Mouse (Mus musculus): ENCODE data around the gene Zbtb37.

The Zbtb37 gene

DNA sequence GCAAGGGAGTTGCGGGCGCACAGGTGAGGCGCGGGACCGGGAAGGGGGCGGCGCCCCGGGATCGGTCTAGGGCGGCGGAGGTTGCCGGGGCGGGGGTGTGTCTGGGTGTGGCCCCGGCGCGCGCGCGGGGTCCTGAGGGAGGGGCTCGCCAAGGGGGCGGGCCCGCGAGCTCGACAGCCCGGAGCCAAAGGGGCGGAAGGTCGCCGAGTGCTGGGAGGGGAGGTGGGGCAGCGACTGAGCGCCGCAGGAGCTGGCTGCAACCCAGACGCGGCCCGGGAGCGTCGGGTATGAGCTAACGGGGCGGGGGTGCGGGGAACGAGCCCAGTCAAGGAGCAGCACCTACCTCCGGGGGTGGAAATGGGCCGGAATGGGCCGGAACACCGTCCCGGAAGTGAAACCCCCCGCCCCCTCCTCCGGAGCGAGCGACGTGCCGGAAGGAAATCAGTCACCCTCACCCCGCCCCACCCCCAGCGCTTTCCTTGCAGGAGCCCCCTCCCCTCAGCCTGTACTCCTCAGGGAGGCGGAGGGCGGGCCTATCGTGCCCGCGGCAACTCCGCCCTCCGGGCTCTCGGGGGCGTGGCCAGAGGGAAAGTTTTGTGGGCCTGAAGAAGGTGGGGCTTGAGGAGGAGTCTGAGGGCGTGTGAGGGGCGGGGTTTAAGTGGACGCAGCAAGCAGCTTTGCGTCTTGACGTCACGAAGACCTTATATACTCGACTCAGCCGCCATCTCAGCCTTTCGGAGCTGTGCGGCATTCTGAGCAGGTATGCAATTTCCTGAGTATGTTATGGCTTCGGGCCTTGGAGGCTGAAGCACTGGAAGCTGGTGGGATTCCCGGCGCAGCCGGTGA lies at the start of gene Zbtb37:
Zbtb37 (minus strand) TSS at position 415 of the 846 bp plus-strand sequence.
- TF ChIP-seq GATA4 (IDR thresholded peaks at IDR 0.05; ENCODE audit: insufficient replicate concordance, low read length), result peak; percentile 9; the same call in 1 of the 2 replicates

GRCm38 (mm10) chr1:161077243-161077642 lies 42.6 kb upstream of the Zbtb37 start:
- no peak for TF ChIP-seq GATA4 (IDR thresholded peaks at IDR 0.05; ENCODE audit: insufficient replicate concordance, low read length)

DNA sequence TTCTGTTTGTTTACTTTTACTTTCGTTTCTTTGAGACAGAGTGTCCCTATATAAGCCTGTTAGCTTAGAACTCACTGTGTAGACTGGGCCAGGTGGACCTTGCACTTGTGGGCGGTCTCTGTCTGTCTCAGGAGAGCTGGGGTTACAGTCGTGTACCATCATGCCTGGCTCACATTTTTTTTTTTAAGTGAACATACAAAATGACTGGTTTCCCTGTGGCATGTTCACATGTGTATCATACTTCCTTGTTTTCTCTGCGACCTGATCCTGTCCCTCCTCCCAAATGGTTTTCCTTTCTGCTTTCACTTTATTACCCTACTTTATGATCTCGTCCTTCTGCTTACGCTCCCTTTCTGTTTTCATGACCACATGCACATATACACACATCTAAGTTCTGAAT lies 41.6 kb upstream of the Zbtb37 start:
- no peak for TF ChIP-seq GATA4 (IDR thresholded peaks at IDR 0.05; ENCODE audit: insufficient replicate concordance, low read length)

DNA sequence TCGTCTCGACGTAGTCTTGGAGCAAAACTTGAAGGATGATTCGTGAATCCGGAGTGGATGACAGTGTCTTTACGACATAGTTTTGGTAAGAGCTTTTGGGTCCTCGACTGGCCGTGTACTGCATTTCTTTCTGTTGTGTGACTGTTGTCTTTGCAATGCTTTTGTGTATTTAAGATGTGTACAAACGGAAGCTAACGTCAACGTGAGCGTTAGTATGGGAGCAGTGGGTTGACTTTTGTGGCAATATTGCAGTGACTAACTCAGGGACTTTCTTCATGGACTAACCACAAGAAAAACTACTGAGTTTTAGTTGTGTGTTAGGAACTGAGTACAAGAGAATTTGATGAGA lies 36.6 kb upstream of the Zbtb37 start:
- no peak for TF ChIP-seq GATA4 (IDR thresholded peaks at IDR 0.05; ENCODE audit: insufficient replicate concordance, low read length)

DNA sequence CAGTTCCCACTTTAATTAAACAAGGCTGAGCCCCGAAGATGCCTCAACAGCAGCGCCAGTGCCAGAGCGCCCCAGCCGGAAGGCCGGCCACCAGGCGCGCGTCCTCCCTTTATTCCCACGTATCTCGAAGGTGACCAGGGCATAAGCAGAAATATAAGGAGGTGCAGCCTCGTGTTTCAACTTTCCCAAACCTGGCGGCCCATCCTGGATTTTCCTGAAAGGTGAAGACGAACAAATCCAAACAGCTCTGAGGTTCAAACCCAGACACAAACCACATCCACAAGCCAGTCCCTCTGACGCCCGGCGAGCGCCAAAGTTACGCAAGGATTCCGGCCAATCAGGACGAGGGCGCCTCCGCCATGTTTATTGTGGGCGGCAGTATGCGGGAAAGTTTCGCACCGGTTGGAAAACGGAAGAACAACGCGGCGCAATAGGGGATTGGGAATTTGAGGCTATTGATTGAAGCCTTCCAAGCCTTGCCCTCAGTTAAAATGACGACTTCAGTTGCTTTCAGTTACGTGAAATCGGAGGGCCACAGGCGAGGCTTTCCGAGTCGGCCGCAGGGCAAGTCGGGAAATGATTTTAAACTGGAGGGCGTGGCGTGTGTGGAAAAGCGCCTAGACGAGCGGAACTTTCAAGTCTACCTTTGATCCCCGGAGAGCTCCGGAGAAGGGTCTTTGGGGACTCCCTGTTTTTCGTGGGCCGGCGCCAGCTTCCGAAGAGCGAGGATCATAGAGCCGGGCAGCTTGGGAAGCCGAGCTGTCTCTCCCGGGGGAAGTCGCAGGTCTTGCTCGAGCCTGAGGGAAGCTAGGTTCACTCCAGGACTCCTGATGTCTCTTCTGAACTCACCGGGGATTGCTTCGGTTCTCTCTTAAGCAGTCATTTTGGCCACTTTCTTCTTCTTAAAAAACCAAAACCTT lies 36.0 kb upstream of the Zbtb37 start, which contains the start of the genes Dars2 and Cenpl:
Dars2 (minus strand) TSS at position 307 of the 920 bp plus-strand sequence.
Cenpl (plus strand) TSS at position 362 of the 920 bp plus-strand sequence.
- peak; percentile 13; the same call in 1 of the 2 replicates for TF ChIP-seq GATA4 (IDR thresholded peaks at IDR 0.05; ENCODE audit: insufficient replicate concordance, low read length)

GRCm38 (mm10) chr1:161063351-161063750 lies 28.7 kb upstream of the Zbtb37 start:
- TF ChIP-seq GATA4 (IDR thresholded peaks at IDR 0.05; ENCODE audit: insufficient replicate concordance, low read length), result no peak

GRCm38 (mm10) chr1:161057164-161057563 lies 22.5 kb upstream of the Zbtb37 start:
- TF ChIP-seq GATA4 (IDR thresholded peaks at IDR 0.05; ENCODE audit: insufficient replicate concordance, low read length), result no peak

DNA sequence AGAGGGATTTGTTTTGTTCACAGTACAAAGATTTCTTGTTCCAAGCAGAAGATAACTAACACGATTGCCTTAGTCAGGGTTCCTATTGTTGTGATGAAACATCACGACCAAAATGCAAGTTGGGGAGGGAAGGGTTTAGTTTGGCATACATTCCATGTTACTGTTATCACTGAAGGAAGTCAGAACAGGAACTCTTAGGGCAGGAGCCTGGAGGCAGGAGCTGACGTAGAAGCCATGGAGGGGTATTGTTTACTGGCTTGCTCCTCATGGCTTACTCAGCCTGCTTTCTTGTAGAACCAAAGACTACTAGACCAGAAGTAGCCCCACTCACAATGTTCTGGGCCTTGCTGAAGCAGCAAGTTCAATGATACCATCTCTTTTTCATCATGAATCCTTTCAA lies 12.3 kb upstream of the Zbtb37 start:
- no peak for TF ChIP-seq GATA4 (IDR thresholded peaks at IDR 0.05; ENCODE audit: insufficient replicate concordance, low read length)

DNA sequence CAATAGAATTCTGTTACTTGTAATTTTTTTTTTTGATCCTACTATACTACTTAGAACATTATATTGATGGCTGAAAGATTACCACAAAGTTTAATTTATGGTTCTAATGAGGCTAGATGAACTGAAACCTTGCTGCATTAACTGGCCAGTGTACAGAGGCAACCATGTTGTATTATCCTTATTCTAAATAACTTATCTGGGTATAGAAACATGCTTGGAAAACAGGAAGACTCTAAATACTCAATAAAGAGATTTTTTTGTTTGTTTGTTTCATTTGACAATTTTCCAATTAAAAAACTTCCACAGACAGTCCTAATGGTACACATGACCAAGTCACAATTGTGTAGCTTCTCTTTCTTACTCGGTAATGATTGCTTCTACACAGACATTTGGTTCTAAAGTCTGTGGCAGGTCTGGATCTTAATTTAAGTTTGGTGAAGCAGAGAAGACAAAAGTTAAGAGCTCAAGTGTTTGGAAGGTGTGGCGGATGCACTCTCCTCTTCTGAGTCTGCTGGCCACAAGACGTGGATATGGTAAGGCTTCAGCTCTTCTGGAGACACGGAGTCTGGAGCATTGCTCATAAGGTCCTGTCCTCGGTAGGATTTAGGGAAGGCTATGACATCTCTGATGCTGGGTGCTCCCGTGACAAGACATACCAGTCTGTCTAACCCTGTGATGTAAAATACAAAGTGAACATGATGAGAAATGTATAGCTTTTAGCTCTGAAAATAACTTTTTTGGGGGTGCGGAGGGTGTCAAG lies 6.8 kb upstream of the Zbtb37 start:
- no peak for TF ChIP-seq GATA4 (IDR thresholded peaks at IDR 0.05; ENCODE audit: insufficient replicate concordance, low read length)

DNA sequence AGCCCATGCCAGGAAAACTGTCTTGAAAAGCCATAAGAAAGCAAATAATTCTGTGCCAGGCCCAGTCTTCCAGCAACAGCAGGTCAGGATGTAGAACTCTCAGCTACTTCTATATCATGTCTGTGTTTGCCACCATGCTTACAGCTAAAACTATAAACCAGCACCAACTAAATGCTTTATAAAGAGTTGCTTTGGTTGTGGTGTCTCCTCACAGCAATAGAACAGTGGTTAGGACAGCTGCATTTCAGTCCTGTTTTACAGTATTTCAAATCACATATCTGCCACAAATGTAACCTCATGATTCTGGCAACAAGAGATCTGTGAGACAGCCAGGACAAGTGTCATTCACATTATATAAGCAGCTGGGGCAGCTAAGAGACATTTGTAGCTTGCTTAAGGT lies 6.2 kb upstream of the Zbtb37 start:
- TF ChIP-seq GATA4 (IDR thresholded peaks at IDR 0.05; ENCODE audit: insufficient replicate concordance, low read length), result no peak

GRCm38 (mm10) chr1:161040426-161040770 lies 5.7 kb upstream of the Zbtb37 start:
- no peak for TF ChIP-seq GATA4 (IDR thresholded peaks at IDR 0.05; ENCODE audit: insufficient replicate concordance, low read length)

- TF ChIP-seq GATA4 (IDR thresholded peaks at IDR 0.05; ENCODE audit: insufficient replicate concordance, low read length), result no peak
These were observed 5.2 kb upstream of the Zbtb37 start for GRCm38 (mm10) chr1:161039741-161040425.

GRCm38 (mm10) chr1:161038968-161039721 lies 4.5 kb upstream of the Zbtb37 start:
- no peak for TF ChIP-seq GATA4 (IDR thresholded peaks at IDR 0.05; ENCODE audit: insufficient replicate concordance, low read length)

DNA sequence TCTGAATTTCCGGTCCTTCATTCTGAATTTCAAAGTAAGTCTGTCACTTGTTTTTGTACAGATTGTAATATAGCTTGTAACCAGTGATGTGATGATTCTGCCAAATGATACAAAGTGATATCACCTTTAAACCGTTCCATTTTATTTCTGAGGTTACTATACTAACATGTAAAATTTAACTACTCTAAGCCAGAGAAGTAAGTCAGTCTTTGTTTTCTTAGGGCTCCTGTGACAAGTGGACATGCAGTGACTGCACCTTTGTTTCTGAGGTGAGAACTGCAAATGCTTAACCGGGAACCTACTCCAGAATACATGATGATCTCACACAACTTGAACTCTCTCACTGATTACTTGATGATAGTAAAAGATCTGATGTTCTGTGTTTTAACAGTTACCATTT lies 3.4 kb upstream of the Zbtb37 start:
- no peak for TF ChIP-seq GATA4 (IDR thresholded peaks at IDR 0.05; ENCODE audit: insufficient replicate concordance, low read length)

All from liver, adult (tissue).